Mouse (Mus musculus): ENCODE results near the gene Itch. TPM values are rescaled to one million over a fixed set of nuclear protein-coding genes. Genes with fewer than 3 reads are reported as not detected.

Gene Itch
- polyA plus RNA-seq, 1 experiment from 2014 or later: 44.2 TPM

DNA sequence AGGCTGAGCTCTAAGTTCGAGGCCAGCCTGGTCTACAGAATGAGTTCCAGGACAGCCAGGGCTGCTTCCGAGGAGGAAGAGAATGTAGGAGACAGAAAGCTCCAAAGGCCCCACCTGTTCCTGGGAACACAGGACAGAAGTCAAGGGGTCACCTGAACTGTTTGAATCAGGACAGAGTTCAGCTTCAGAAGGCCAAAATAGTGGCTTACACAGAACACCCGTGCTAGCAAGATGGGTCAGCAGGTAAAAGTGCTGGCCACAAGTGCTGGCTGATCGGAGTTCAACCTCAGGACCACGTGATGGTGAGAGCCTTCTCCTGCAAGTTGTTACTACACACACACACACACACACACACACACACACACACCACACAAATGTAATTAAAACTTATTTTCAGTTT is 133.6 kb downstream of the Itch start:
- H3K4me2 ChIP-seq (ENCODE audit: low read length): no peak overlapping the region
- no peak overlapping the region for H3K9ac ChIP-seq (ENCODE audit: low read length)
- H3K4me3 ChIP-seq (ENCODE audit: low read depth, low read length): no peak overlapping the region
- DNase-seq (ENCODE audit: low spot score) (no peak), ATAC-seq (replicated peaks; ENCODE audit: low FRiP score, low TSS enrichment, low read depth) (no peak)
- H3K9me3 ChIP-seq (ENCODE audit: control insufficient read depth, low read length): no peaks in the 10 kb centered on the region
- no peaks in the 10 kb centered on the region for H3K36me3 ChIP-seq (ENCODE audit: control insufficient read depth, insufficient read depth, low read length)
- WGBS: 78% methylated on average over 5 of the region's 5 CpGs
- H3K4me1 ChIP-seq (replicated peaks; ENCODE audit: control insufficient read depth, insufficient read depth, low read length): no peaks in the 10 kb centered on the region
- H3K27ac ChIP-seq (ENCODE audit: low read depth): no peak overlapping the region
- H3K27me3 ChIP-seq (replicated peaks; ENCODE audit: control insufficient read depth, insufficient read depth, low read length): no peaks in the 10 kb centered on the region

DNA sequence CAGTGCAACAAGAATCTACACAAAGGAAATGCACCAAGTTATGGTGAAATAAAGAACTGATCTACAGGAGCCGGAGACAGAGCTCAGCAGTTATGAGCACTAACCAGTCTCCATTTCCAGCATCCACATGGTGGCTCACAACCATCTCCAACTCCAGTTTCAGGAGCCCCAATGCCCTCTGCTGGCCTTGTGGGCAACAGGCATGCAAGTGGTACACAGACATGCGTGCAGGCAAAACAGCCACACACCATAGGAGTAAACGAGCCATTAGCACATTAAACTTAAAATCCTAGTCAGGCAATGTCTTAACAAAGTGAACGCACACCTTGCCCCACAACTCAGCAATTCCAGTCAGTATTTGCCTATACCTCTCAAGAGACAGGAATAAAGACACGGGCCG is 138.6 kb downstream of the Itch start:
- Histone ChIP-seq H3K9ac (ENCODE audit: low read length) (no peak overlapping the region), H3K4me1 (replicated peaks; ENCODE audit: control insufficient read depth, insufficient read depth, low read length) (peaks cover under 1% of the 10 kb centered on the region; the same call in 1 of the 2 replicates), H3K36me3 (ENCODE audit: control insufficient read depth, insufficient read depth, low read length) (no peaks in the 10 kb centered on the region), H3K27ac (ENCODE audit: low read depth) (no peak overlapping the region), H3K4me3 (ENCODE audit: low read depth, low read length) (no peak overlapping the region), H3K4me2 (ENCODE audit: low read length) (no peak overlapping the region), H3K27me3 (replicated peaks; ENCODE audit: control insufficient read depth, insufficient read depth, low read length) (no peaks in the 10 kb centered on the region), H3K9me3 (ENCODE audit: control insufficient read depth, low read length) (no peaks in the 10 kb centered on the region)
- DNase-seq (ENCODE audit: low spot score) (no peak), ATAC-seq (replicated peaks; ENCODE audit: low FRiP score, low TSS enrichment, low read depth) (no peak)
- 88% methylated on average over 6 of the region's 6 CpGs for WGBS

DNA sequence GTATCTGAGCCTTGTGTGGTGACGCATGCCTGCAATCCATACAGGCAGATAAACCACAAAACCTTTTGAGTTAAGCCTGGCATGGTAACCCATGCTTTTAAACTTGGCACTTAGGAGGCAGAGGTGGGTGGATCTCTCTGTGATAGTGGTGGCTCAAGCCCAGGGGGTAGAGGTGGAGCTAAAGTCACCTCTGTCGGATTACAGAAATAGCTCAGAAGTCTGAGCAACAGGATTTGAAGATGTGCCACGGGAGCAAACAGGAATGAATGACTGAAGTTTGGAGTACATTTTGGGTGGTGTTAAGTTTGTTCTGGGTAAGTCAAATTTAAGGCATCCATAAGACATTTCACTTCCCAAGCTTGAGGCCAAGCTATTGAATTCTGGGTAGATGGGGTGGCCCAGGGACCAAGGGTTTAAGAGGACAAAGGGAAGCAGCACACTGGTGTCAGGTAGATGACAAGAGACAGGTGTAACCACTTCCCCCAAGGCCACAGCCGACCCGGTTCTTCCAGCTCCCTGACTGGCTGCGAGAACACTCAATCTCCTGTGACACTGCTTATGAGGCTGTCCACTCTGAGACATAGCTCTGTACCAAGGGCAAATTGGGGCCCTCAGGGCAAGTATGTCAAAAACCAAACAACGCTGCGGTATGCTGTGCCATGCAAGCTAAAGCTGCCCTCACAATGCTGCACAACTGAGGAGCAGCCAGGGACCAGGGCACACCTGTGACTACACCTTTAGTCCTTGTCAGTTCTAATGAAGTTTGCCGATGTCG is 139.3 kb downstream of the Itch start:
- H3K27me3 ChIP-seq (replicated peaks; ENCODE audit: control insufficient read depth, insufficient read depth, low read length): no peaks in the 10 kb centered on the region
- H3K9me3 ChIP-seq (ENCODE audit: control insufficient read depth, low read length): no peaks in the 10 kb centered on the region
- ATAC-seq (replicated peaks; ENCODE audit: low FRiP score, low TSS enrichment, low read depth) (no peak), DNase-seq (ENCODE audit: low spot score) (no peak)
- no peak overlapping the region for H3K9ac ChIP-seq (ENCODE audit: low read length)
- no peak overlapping the region for H3K4me2 ChIP-seq (ENCODE audit: low read length)
- H3K27ac ChIP-seq (ENCODE audit: low read depth): no peak overlapping the region
- whole genome bisulfite sequencing: 72% methylated on average over 10 of the region's 10 CpGs
- peaks cover 6% of the 10 kb centered on the region; the same call in 1 of the 2 replicates for H3K4me1 ChIP-seq (replicated peaks; ENCODE audit: control insufficient read depth, insufficient read depth, low read length)
- H3K36me3 ChIP-seq (ENCODE audit: control insufficient read depth, insufficient read depth, low read length): peaks cover 1% of the 10 kb centered on the region
- no peak overlapping the region for H3K4me3 ChIP-seq (ENCODE audit: low read depth, low read length)

- H3K4me3 ChIP-seq (ENCODE audit: low read depth, low read length): no peak overlapping the region
- no peaks in the 10 kb centered on the region for H3K9me3 ChIP-seq (ENCODE audit: control insufficient read depth, low read length)
- DNase-seq (ENCODE audit: low spot score): no peak
- no peak overlapping the region for H3K4me2 ChIP-seq (ENCODE audit: low read length)
- H3K4me1 ChIP-seq (replicated peaks; ENCODE audit: control insufficient read depth, insufficient read depth, low read length): peaks cover 8% of the 10 kb centered on the region; the same call in 1 of the 2 replicates
- H3K36me3 ChIP-seq (ENCODE audit: control insufficient read depth, insufficient read depth, low read length): peaks cover 10% of the 10 kb centered on the region
- ATAC-seq (replicated peaks; ENCODE audit: low FRiP score, low TSS enrichment, low read depth): no peak
- no peaks in the 10 kb centered on the region for H3K27me3 ChIP-seq (replicated peaks; ENCODE audit: control insufficient read depth, insufficient read depth, low read length)
- 90% methylated on average over 8 of the region's 8 CpGs for WGBS
- no peak overlapping the region for H3K9ac ChIP-seq (ENCODE audit: low read length)
- no peak overlapping the region for H3K27ac ChIP-seq (ENCODE audit: low read depth)
Measured at GRCm38 (mm10) chr2:155273603-155274002, 140.3 kb downstream of the Itch start.

DNA sequence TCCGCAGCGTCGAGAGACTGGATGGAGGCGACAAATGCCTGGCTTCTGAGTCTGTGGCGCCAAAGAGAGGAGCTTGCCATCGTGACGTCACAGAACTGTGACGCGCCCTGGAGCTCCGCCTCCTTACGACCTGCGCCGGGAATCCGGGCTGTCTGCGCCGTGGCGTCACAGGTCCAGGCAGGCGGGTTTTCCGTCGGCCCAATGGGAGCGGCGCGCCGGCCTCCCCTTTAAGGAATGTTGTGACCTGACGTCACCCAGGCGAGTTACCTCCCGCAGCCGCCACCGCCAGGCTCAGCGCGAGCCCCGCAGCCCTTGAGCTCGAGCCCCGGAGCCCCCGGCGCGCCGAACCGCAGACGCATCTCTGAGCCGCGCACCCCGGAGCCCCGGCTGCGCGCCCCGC is 142.9 kb downstream of the Itch start, which contains the start of gene Map1lc3a:
Gene Map1lc3a, plus strand, starts transcription at position 103 of the 400 bp plus-strand sequence.
- Histone ChIP-seq H3K27ac (ENCODE audit: low read depth) (peak within 1 kb of the TSS; percentile 85), H3K27me3 (replicated peaks; ENCODE audit: control insufficient read depth, insufficient read depth, low read length) (no peaks in the 10 kb centered on the region), H3K9me3 (ENCODE audit: control insufficient read depth, low read length) (no peaks in the 10 kb centered on the region), H3K9ac (ENCODE audit: low read length) (peak within 1 kb of the TSS; percentile 92), H3K4me3 (ENCODE audit: low read depth, low read length) (peak within 1 kb of the TSS; percentile 97), H3K4me2 (ENCODE audit: low read length) (peak within 1 kb of the TSS; percentile 69), H3K4me1 (replicated peaks; ENCODE audit: control insufficient read depth, insufficient read depth, low read length) (peaks cover 8% of the 10 kb centered on the region; the same call in 1 of the 2 replicates), H3K36me3 (ENCODE audit: control insufficient read depth, insufficient read depth, low read length) (peaks cover 10% of the 10 kb centered on the region)
- WGBS: 1% methylated on average over 47 of the region's 47 CpGs
- DNase-seq (ENCODE audit: low spot score): peak; percentile 99
- peak; percentile 95 for ATAC-seq (replicated peaks; ENCODE audit: low FRiP score, low TSS enrichment, low read depth)

Other genes with a start within 250 kb of the Itch start
- gene Eif2s2, start 240.6 kb upstream of the Itch start, polyA plus RNA-seq (2014; fragmentation: Nextera tagmentation; extraction: Ambion mirVana): 107 and 112 TPM in 2 replicates
- 3.4 and 5.7 TPM in 2 replicates for gene Gm14226, start 115.2 kb upstream of the Itch start, polyA plus RNA-seq (2014; fragmentation: Nextera tagmentation; extraction: Ambion mirVana)
- 136 and 137 TPM in 2 replicates for gene Ahcy, start 59.0 kb upstream of the Itch start, polyA plus RNA-seq (2014; fragmentation: Nextera tagmentation; extraction: Ambion mirVana)
- gene Dynlrb1, start 103.0 kb downstream of the Itch start, polyA plus RNA-seq (2014; fragmentation: Nextera tagmentation; extraction: Ambion mirVana): 410 and 426 TPM in 2 replicates
- gene Map1lc3a, start 142.8 kb downstream of the Itch start, polyA plus RNA-seq (2014; fragmentation: Nextera tagmentation; extraction: Ambion mirVana): 180 and 203 TPM in 2 replicates
- gene Pigu, start 223.9 kb downstream of the Itch start, polyA plus RNA-seq (2014; fragmentation: Nextera tagmentation; extraction: Ambion mirVana): 60.2 and 64.6 TPM in 2 replicates
- gene Trp53inp2, start 247.6 kb downstream of the Itch start, polyA plus RNA-seq (2014; fragmentation: Nextera tagmentation; extraction: Ambion mirVana): 16.9 and 17.6 TPM in 2 replicates